Mouse (Mus musculus): ENCODE measurements around the gene Lpcat2b. TPM values are rescaled to one million over a fixed set of nuclear protein-coding genes. Genes with fewer than 3 reads are reported as not detected.
"Not testable (repeated sequence)": the region's sequence is repeated elsewhere in the genome, so short reads cannot be mapped to it uniquely, and the experiment has no call there.

Gene Lpcat2b
- polyA plus RNA-seq (2014; fragmentation: Nextera tagmentation; extraction: Ambion mirVana) = 0.09 TPM in 1 of 2 replicates, not detected in the other

GRCm38 (mm10) chr5:107431249-107431648 lies at the start of gene Lpcat2b:
Lpcat2b (plus strand) TSS chr5:107431549.
- Histone ChIP-seq H3K4me2 (ENCODE audit: low read depth, severe bottlenecking) (no peak within 1 kb of the TSS), H3K4me1 (ENCODE audit: control insufficient read depth, insufficient read depth, low read length) (no peaks in the 10 kb centered on the region), H3K4me3 (ENCODE audit: low read depth, low read length) (no peak within 1 kb of the TSS), H3K27me3 (ENCODE audit: control insufficient read depth, insufficient read depth, low read length) (no peaks in the 10 kb centered on the region), H3K9me3 (ENCODE audit: control insufficient read depth, low read length) (no peaks in the 10 kb centered on the region), H3K9ac (ENCODE audit: low read length) (no peak within 1 kb of the TSS), H3K36me3 (ENCODE audit: control insufficient read depth, insufficient read depth, low read length) (no peaks in the 10 kb centered on the region), H3K27ac (replicated peaks; ENCODE audit: low read depth, low read length) (no peak within 1 kb of the TSS)
- ATAC-seq (ENCODE audit: insufficient number of reproducible peaks, low FRiP score, low TSS enrichment, low read depth) = no peak
- no peak for DNase-seq (ENCODE audit: low spot score)
- 72% methylated on average over 3 of the region's 3 CpGs for whole genome bisulfite sequencing

DNA sequence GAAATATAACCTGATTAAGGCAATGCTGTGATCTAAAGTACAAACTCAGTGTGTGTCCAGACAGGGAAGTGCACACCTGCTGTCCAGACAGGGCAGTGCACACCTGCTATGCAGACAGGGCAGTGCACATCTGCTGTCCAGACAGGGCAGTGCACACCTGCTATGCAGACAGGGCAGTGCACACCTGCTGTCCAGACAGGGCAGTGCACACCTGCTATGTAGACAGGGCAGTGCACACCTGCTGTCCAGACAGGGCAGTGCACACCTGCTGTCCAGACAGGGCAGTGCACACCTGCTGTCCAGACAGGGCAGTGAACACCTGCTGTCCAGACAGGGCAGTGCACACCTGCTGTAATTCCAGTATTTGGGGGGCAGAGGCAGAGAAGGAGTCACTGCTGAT lies 44.9 kb upstream of the Lpcat2b start:
- not testable (repeated sequence) for DNase-seq (ENCODE audit: low spot score); H3K36me3 ChIP-seq (ENCODE audit: control insufficient read depth, insufficient read depth, low read length); H3K9ac ChIP-seq (ENCODE audit: low read length); ATAC-seq (ENCODE audit: insufficient number of reproducible peaks, low FRiP score, low TSS enrichment, low read depth); H3K27ac ChIP-seq (replicated peaks; ENCODE audit: low read depth, low read length); H3K4me1 ChIP-seq (ENCODE audit: control insufficient read depth, insufficient read depth, low read length); H3K9me3 ChIP-seq (ENCODE audit: control insufficient read depth, low read length); H3K4me2 ChIP-seq (ENCODE audit: low read depth, severe bottlenecking); H3K4me3 ChIP-seq (ENCODE audit: low read depth, low read length); H3K27me3 ChIP-seq (ENCODE audit: control insufficient read depth, insufficient read depth, low read length)

GRCm38 (mm10) chr5:107387788-107388187 lies 43.6 kb upstream of the Lpcat2b start:
- DNase-seq (ENCODE audit: low spot score) (no peak), ATAC-seq (ENCODE audit: insufficient number of reproducible peaks, low FRiP score, low TSS enrichment, low read depth) (no peak)
- Histone ChIP-seq H3K9me3 (ENCODE audit: control insufficient read depth, low read length) (no peaks in the 10 kb centered on the region), H3K4me2 (ENCODE audit: low read depth, severe bottlenecking) (no peak overlapping the region), H3K4me1 (ENCODE audit: control insufficient read depth, insufficient read depth, low read length) (no peaks in the 10 kb centered on the region), H3K4me3 (ENCODE audit: low read depth, low read length) (no peak overlapping the region), H3K27me3 (ENCODE audit: control insufficient read depth, insufficient read depth, low read length) (no peaks in the 10 kb centered on the region), H3K36me3 (ENCODE audit: control insufficient read depth, insufficient read depth, low read length) (no peaks in the 10 kb centered on the region), H3K27ac (replicated peaks; ENCODE audit: low read depth, low read length) (no peak overlapping the region), H3K9ac (ENCODE audit: low read length) (no peak overlapping the region)
- 93% methylated on average over 1 of the region's 1 CpGs for WGBS

DNA sequence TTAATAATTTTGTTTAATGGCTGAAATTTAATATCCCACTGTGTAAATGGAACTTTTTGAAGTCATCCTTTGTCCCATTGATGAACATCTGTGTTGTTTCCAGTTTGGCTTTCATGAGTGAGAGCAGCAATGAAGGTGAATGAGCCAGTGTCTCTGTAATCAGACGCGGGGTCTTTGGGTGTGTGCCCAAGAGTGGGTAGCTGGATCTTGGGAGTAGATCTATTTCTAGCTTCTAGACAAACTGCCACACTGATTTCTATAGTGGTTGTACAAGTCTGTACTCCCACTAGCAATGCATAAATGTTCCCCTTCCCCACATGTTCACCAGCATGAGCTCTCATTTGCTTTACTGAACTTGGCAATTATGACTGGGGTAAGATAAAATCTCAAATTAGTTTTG lies 42.0 kb upstream of the Lpcat2b start:
- H3K9ac ChIP-seq (ENCODE audit: low read length) = no peak overlapping the region
- WGBS = 91% methylated on average over 2 of the region's 2 CpGs
- no peak overlapping the region for H3K4me3 ChIP-seq (ENCODE audit: low read depth, low read length)
- H3K36me3 ChIP-seq (ENCODE audit: control insufficient read depth, insufficient read depth, low read length) = no peaks in the 10 kb centered on the region
- no peaks in the 10 kb centered on the region for H3K27me3 ChIP-seq (ENCODE audit: control insufficient read depth, insufficient read depth, low read length)
- H3K4me2 ChIP-seq (ENCODE audit: low read depth, severe bottlenecking) = no peak overlapping the region
- no peak overlapping the region for H3K27ac ChIP-seq (replicated peaks; ENCODE audit: low read depth, low read length)
- no peak for ATAC-seq (ENCODE audit: insufficient number of reproducible peaks, low FRiP score, low TSS enrichment, low read depth)
- no peaks in the 10 kb centered on the region for H3K9me3 ChIP-seq (ENCODE audit: control insufficient read depth, low read length)
- H3K4me1 ChIP-seq (ENCODE audit: control insufficient read depth, insufficient read depth, low read length) = no peaks in the 10 kb centered on the region
- DNase-seq (ENCODE audit: low spot score) = no peak

DNA sequence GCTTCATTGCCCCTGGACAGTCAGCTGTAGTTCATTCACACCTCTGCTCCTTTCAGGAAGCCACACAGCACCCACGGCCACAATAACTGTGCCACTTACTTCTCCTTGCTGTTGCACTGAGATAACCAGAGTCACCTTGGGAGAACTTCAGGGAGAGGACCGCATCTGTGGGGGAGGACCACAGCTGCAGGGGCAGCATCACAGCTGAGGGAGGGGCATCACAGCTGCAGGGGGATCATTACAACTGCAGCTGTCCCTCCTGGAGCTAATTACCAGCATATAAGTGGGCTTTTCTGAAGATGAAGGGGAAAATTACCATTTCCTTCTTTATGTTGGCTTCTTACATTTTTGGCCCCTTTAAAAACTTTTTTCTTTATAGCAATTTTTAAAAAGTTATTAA lies 36.9 kb upstream of the Lpcat2b start:
- ATAC-seq (ENCODE audit: insufficient number of reproducible peaks, low FRiP score, low TSS enrichment, low read depth) = no peak
- Histone ChIP-seq H3K27me3 (ENCODE audit: control insufficient read depth, insufficient read depth, low read length) (no peaks in the 10 kb centered on the region), H3K9ac (ENCODE audit: low read length) (no peak overlapping the region), H3K27ac (replicated peaks; ENCODE audit: low read depth, low read length) (no peak overlapping the region), H3K4me3 (ENCODE audit: low read depth, low read length) (no peak overlapping the region), H3K9me3 (ENCODE audit: control insufficient read depth, low read length) (no peaks in the 10 kb centered on the region), H3K4me2 (ENCODE audit: low read depth, severe bottlenecking) (no peak overlapping the region), H3K36me3 (ENCODE audit: control insufficient read depth, insufficient read depth, low read length) (no peaks in the 10 kb centered on the region), H3K4me1 (ENCODE audit: control insufficient read depth, insufficient read depth, low read length) (no peaks in the 10 kb centered on the region)
- DNase-seq (ENCODE audit: low spot score) = no peak
- WGBS = 46% methylated on average over 2 of the region's 2 CpGs

DNA sequence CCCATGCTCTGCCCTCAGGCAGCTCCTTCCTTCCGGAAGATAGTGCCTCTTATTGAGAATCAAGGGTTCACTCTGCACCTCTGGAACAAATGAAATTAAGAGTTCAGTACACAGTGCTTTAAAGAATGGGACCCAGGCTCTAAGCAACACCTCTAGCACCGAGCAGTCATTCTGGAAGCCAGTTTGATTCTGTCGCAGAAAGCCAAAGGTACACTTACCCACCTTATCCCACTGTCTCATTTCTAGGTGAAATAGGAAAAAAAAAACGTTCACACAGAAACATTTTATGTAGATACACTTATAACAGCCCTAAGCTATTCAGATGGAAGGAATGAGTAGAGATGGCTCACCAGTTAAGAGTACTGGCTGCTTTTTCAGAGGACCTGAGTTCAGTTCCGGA lies 28.9 kb upstream of the Lpcat2b start, which contains the start of gene Ephx4:
Gene Ephx4, plus strand, starts transcription at position 301 of the 400 bp plus-strand sequence.
- Histone ChIP-seq H3K4me3 (ENCODE audit: low read depth, low read length) (peak within 1 kb of the TSS; percentile 58), H3K27me3 (ENCODE audit: control insufficient read depth, insufficient read depth, low read length) (peaks cover 21% of the 10 kb centered on the region), H3K4me1 (ENCODE audit: control insufficient read depth, insufficient read depth, low read length) (no peaks in the 10 kb centered on the region), H3K9ac (ENCODE audit: low read length) (peak within 1 kb of the TSS; percentile 71), H3K9me3 (ENCODE audit: control insufficient read depth, low read length) (no peaks in the 10 kb centered on the region), H3K36me3 (ENCODE audit: control insufficient read depth, insufficient read depth, low read length) (no peaks in the 10 kb centered on the region), H3K4me2 (ENCODE audit: low read depth, severe bottlenecking) (peak within 1 kb of the TSS; percentile 99), H3K27ac (replicated peaks; ENCODE audit: low read depth, low read length) (no peak within 1 kb of the TSS)
- no peak for DNase-seq (ENCODE audit: low spot score)
- no peak for ATAC-seq (ENCODE audit: insufficient number of reproducible peaks, low FRiP score, low TSS enrichment, low read depth)
- 23% methylated on average over 5 of the region's 5 CpGs for WGBS

DNA sequence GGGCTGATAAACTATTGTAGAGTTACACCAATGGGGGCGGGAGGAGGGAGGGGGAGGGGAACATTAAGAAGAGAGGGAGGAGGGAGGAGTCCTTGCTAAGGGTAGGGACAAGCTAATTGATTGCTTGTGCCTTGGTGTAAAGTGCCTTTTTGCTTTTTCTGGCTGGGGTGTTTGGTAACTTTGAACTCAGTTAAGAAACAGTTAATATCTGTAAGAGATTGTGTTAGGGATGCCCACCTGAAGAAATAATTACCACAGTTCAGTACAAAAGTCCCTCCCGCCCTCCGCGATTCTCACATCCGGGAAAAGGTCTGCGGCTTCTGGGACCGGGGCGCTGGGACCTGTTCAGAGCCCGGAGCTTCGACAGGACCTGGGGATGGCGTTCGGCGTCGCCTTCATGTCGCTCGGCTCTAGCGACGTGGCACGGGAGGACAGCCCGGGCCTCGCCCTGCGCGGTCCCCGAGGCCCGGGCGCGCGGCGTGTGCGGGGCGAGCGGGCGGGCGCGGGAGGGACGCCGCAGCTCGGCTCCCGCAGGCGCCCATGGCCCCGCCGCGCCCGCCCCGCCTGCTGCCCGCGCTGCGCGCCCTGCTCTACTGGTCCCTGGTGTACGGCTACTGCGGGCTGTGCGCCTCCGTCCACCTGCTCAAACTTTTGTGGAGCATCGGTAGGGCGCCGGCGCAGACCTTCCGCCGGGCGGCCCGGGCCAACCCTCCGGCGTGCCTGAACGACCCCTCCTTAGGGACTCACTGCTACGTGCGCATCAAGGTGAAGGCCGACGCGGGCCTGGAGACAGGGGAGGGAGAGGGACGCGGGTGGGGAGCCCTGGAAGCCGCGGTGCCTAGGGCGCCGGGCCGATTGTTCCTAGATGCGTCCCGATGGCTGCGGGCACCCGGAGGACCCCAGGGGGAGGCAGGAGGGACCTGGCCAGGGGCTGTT lies 28.1 kb upstream of the Lpcat2b start:
- Histone ChIP-seq H3K4me2 (ENCODE audit: low read depth, severe bottlenecking) (peak overlapping the region; percentile 99), H3K4me3 (ENCODE audit: low read depth, low read length) (peak overlapping the region; percentile 58), H3K9me3 (ENCODE audit: control insufficient read depth, low read length) (no peaks in the 10 kb centered on the region), H3K9ac (ENCODE audit: low read length) (peak overlapping the region; percentile 71), H3K4me1 (ENCODE audit: control insufficient read depth, insufficient read depth, low read length) (no peaks in the 10 kb centered on the region), H3K27ac (replicated peaks; ENCODE audit: low read depth, low read length) (no peak overlapping the region), H3K27me3 (ENCODE audit: control insufficient read depth, insufficient read depth, low read length) (peaks cover 21% of the 10 kb centered on the region), H3K36me3 (ENCODE audit: control insufficient read depth, insufficient read depth, low read length) (no peaks in the 10 kb centered on the region)
- under 1% methylated on average over 53 of the region's 80 CpGs for WGBS
- ATAC-seq (ENCODE audit: insufficient number of reproducible peaks, low FRiP score, low TSS enrichment, low read depth) (peak; percentile 66; the same call in 1 of the 2 replicates), DNase-seq (ENCODE audit: low spot score) (peak; percentile 64)

DNA sequence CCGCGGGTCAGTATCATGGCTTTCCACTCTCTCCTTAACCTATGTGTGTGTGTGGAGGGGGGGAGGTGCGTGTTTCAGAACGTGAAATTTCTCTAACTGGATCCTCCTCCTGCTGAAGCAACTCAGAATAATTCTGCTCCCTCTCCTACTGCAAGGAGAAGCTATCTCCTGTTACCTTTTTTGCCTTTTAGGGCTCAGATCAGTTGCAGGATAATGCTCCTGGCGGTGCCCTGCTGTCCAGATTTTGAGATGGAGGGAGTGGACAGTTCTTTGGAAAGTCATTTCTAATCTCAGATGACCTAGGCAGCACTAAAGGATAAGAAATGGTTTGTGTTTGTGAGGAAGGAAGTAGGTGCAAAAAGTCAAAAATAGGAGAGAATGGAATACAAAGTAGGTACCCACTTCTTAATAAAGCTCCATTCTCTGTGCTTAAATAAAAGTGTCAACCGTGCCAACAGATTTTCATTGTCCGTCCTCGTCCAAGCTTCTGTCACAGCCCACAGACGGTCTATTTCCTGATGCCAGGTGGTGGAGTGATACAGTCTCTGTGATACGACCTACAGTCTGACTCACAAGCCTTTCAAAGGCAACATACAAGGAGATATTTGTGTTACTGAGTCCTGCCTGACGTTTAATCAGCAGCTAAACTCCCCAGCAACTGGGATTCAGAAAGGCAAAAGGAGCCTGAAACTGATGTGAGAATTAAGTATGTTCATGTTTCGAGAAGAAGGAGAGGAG lies 27.2 kb upstream of the Lpcat2b start:
- no peak overlapping the region for H3K27ac ChIP-seq (replicated peaks; ENCODE audit: low read depth, low read length)
- DNase-seq (ENCODE audit: low spot score) (no peak), ATAC-seq (ENCODE audit: insufficient number of reproducible peaks, low FRiP score, low TSS enrichment, low read depth) (no peak)
- peak overlapping the region; percentile 99 for H3K4me2 ChIP-seq (ENCODE audit: low read depth, severe bottlenecking)
- 37% methylated on average over 12 of the region's 12 CpGs for WGBS
- H3K9ac ChIP-seq (ENCODE audit: low read length) = peak overlapping the region; percentile 71; the same call in 1 of the 2 replicates
- peak overlapping the region; percentile 58 for H3K4me3 ChIP-seq (ENCODE audit: low read depth, low read length)
- H3K4me1 ChIP-seq (ENCODE audit: control insufficient read depth, insufficient read depth, low read length) = no peaks in the 10 kb centered on the region
- no peaks in the 10 kb centered on the region for H3K36me3 ChIP-seq (ENCODE audit: control insufficient read depth, insufficient read depth, low read length)
- H3K9me3 ChIP-seq (ENCODE audit: control insufficient read depth, low read length) = no peaks in the 10 kb centered on the region
- peaks cover 21% of the 10 kb centered on the region for H3K27me3 ChIP-seq (ENCODE audit: control insufficient read depth, insufficient read depth, low read length)
